ENCODE assay signal across 8 mouse cellular contexts in the genomic region with DNA sequence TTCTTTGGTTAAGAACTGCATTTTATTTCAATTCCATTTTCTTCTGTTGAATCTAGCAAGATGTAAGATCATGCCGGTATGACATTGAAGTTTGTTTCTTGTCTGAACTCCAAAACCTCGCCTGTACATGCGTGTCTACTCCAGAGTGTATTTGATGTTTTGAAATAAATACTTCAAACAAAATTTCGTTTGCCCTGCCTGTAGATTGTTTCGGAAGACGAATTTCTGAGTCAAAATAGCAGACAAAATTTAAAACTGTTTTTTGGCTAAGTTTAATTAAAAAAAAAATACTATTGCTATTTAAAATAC. TPM values are rescaled to one million over a fixed set of nuclear protein-coding genes. Genes with fewer than 3 reads are reported as not detected.
DNase-seq lines count a peak whose midpoint lies in the region; ATAC-seq and TF ChIP-seq lines count a peak whose summit lies in the region.

No protein-coding gene starts in this region.

- H3K27ac ChIP-seq in heart, embryonic 12.5 days (ENCODE audit: poor library complexity, severe bottlenecking), result no peak overlapping the region
- H3K27ac ChIP-seq in ES-Bruce4 (ENCODE audit: insufficient read depth, low read length), result peak overlapping the region; percentile 97
- H3K27ac ChIP-seq in forebrain, embryonic 15.5 days (replicated peaks), result 0 out of 2 replicates have a peak overlapping the region, but pooled peaks have one; percentile 14
- peak overlapping the region; percentile 57 for H3K27ac ChIP-seq in liver, embryonic 14.5 days

- H3K9ac ChIP-seq in heart, embryonic 12.5 days, result peak overlapping the region; percentile 48; the same call in 1 of the 2 replicates
- H3K9ac ChIP-seq in ES-Bruce4 (ENCODE audit: low read depth, poor library complexity, severe bottlenecking), result peak overlapping the region; percentile 96
- H3K9ac ChIP-seq in forebrain, embryonic 15.5 days (replicated peaks), result no peak overlapping the region
- peak overlapping the region; percentile 49 for H3K9ac ChIP-seq in liver, embryonic 14.5 days (replicated peaks)

- 0 out of 2 replicates have a peak, but pooled peaks cover 8% of the 10 kb centered on the region for H3K4me1 ChIP-seq in heart, embryonic 12.5 days (replicated peaks)
- H3K4me1 ChIP-seq in ES-Bruce4 (ENCODE audit: control insufficient read depth, insufficient read depth, low read length), result peaks cover 4% of the 10 kb centered on the region
- H3K4me1 ChIP-seq in forebrain, embryonic 15.5 days, result peaks cover 15% of the 10 kb centered on the region
- H3K4me1 ChIP-seq in liver, embryonic 14.5 days (replicated peaks; ENCODE audit: control insufficient read depth in 2 of 2, insufficient read depth in 2 of 2, low read length in 1 of 2), result peaks cover 7 to 19% of the 10 kb centered on the region in 2 experiments

- TF ChIP-seq CTCF in ES-Bruce4 (IDR thresholded peaks at IDR 0.05; ENCODE audit: low read depth, low read length), result no peak
- no peak for TF ChIP-seq CTCF in liver, embryonic 14.5 days (IDR thresholded peaks at IDR 0.05; ENCODE audit: low read depth)

- WGBS in heart, embryonic 12.5 days, result under 1% methylated on average over 6 of the region's 6 CpGs
- WGBS in forebrain, embryonic 15.5 days, result under 1% methylated on average over 6 of the region's 6 CpGs
- 0% methylated on average over 6 of the region's 6 CpGs for WGBS in liver, embryonic 14.5 days (ENCODE audit: insufficient replicate concordance)

- peak overlapping the region; percentile 80 for H3K4me2 ChIP-seq in heart, embryonic 12.5 days
- H3K4me2 ChIP-seq in forebrain, embryonic 15.5 days (replicated peaks), result peak overlapping the region; percentile 73
- H3K4me2 ChIP-seq in liver, embryonic 14.5 days (ENCODE audit: low read depth), result peak overlapping the region; percentile 99

- intact Hi-C loops in heart, postnatal 36 days (cut with DNase I), result loop anchor here (2.0 to 10.0 kb wide), 3 partner anchors 151 to 1573 kb away; a partner anchor contains a TSS

- H3K36me3 ChIP-seq in heart, embryonic 12.5 days, result no peaks in the 10 kb centered on the region
- H3K36me3 ChIP-seq in ES-Bruce4 (ENCODE audit: control insufficient read depth, insufficient read depth, low read length, poor library complexity, severe bottlenecking), result no peaks in the 10 kb centered on the region
- no peaks in the 10 kb centered on the region for H3K36me3 ChIP-seq in forebrain, embryonic 15.5 days
- H3K36me3 ChIP-seq in liver, embryonic 14.5 days (replicated peaks; ENCODE audit: control insufficient read depth, insufficient read depth, low read depth), result no peaks in the 10 kb centered on the region

- H3K4me3 ChIP-seq in heart, embryonic 12.5 days, result peak overlapping the region; percentile 59
- peak overlapping the region; percentile 67 for H3K4me3 ChIP-seq in ES-Bruce4 (ENCODE audit: low read depth, low read length)
- peak overlapping the region; percentile 47 for H3K4me3 ChIP-seq in forebrain, embryonic 15.5 days
- H3K4me3 ChIP-seq in liver, embryonic 14.5 days (ENCODE audit: insufficient read depth in 1 of 2, low read depth in 2 of 2, low read length in 2 of 2), result peak overlapping the region; percentile 60 to 64

- TF ChIP-seq EP300 in ES-Bruce4 (IDR thresholded peaks at IDR 0.05; ENCODE audit: insufficient read depth, low read depth, low read length), result no peak
- no peak for TF ChIP-seq EP300 in liver, embryonic 14.5 days (IDR thresholded peaks at IDR 0.05; ENCODE audit: low read depth)

- no peak for DNase-seq in heart, postnatal 36 days
- DNase-seq in liver, embryonic 14.5 days (ENCODE audit: low read depth in 3 of 3, low spot score in 3 of 3), result no peak
- DNase-seq in adrenal gland, postnatal 25 days, result no peak
- no peak for DNase-seq in layer of hippocampus, adult 9-10 months (ENCODE audit: low spot score)
- no peak for DNase-seq in yolk sac, embryonic 10.5 days (ENCODE audit: low spot score)

- H3K9me3 ChIP-seq in heart, embryonic 12.5 days (replicated peaks), result no peaks in the 10 kb centered on the region
- H3K9me3 ChIP-seq in ES-Bruce4 (replicated peaks; ENCODE audit: control insufficient read depth, insufficient read depth, low read length, poor library complexity, severe bottlenecking), result no peaks in the 10 kb centered on the region
- H3K9me3 ChIP-seq in forebrain, embryonic 15.5 days, result no peaks in the 10 kb centered on the region
- no peaks in the 10 kb centered on the region for H3K9me3 ChIP-seq in liver, embryonic 14.5 days (ENCODE audit: control insufficient read depth, low read length)

- no peak for ATAC-seq in heart, embryonic 12.5 days (ENCODE audit: insufficient number of reproducible peaks, low FRiP score)
- no peak for ATAC-seq in forebrain, embryonic 15.5 days (replicated peaks)
- ATAC-seq in liver, embryonic 14.5 days (ENCODE audit: insufficient read depth), result no peak

- no peaks in the 10 kb centered on the region for H3K27me3 ChIP-seq in heart, embryonic 12.5 days (replicated peaks)
- no peaks in the 10 kb centered on the region for H3K27me3 ChIP-seq in ES-Bruce4 (ENCODE audit: control insufficient read depth, insufficient read depth, low read length, poor library complexity, severe bottlenecking)
- H3K27me3 ChIP-seq in forebrain, embryonic 15.5 days, result no peaks in the 10 kb centered on the region
- no peaks in the 10 kb centered on the region for H3K27me3 ChIP-seq in liver, embryonic 14.5 days (ENCODE audit: control insufficient read depth, insufficient read depth, low read length)

- TF ChIP-seq POLR2A in ES-Bruce4 (IDR thresholded peaks at IDR 0.05; ENCODE audit: insufficient read depth, low read length), result no peak

RNA-seq across cellular contexts. Expression of a gene that starts 12.6 kb away (rescaled TPM):
- 4.4 and 5.2 TPM in 2 replicates for polyA plus RNA-seq in heart, embryonic 12.5 days (2016; fragmentation: Nextera tagmentation; extraction: Ambion mirVana)
- 100 to 1,000 TPM; 268 to 283 TPM for total RNA-seq in heart, postnatal 36 days (2021)
- polyA plus RNA-seq in ES-Bruce4 (2011; ENCODE audit: insufficient read depth, insufficient read length, low read depth, missing spikeins), result 16.9 and 19.1 TPM in 2 replicates
- polyA plus RNA-seq in forebrain, embryonic 15.5 days (2015; fragmentation: Nextera tagmentation; extraction: Ambion mirVana), result 4.9 and 6.0 TPM in 2 replicates
- 8.6 and 24.1 TPM in 2 replicates for polyA plus RNA-seq in liver, embryonic 14.5 days (2012; rRNA removed)
- 5.3 and 6.1 TPM in 2 replicates for polyA plus RNA-seq in liver, embryonic 14.5 days (2014; fragmentation: Nextera tagmentation; extraction: Ambion mirVana)
- 474 and 516 TPM in 2 replicates for total RNA-seq in adrenal gland, postnatal 25 days (2021)

RNA-seq across cellular contexts. Expression of a gene that starts 15.5 kb away (rescaled TPM):
- polyA plus RNA-seq in heart, embryonic 12.5 days (2016; fragmentation: Nextera tagmentation; extraction: Ambion mirVana), result 2.7 and 7.0 TPM in 2 replicates
- 10 to 100 TPM; 14.1 to 19.0 TPM for total RNA-seq in heart, postnatal 36 days (2021)
- polyA plus RNA-seq in ES-Bruce4 (2011; ENCODE audit: insufficient read depth, insufficient read length, low read depth, missing spikeins), result 68.8 and 97.9 TPM in 2 replicates
- 2.8 and 6.7 TPM in 2 replicates for polyA plus RNA-seq in forebrain, embryonic 15.5 days (2015; fragmentation: Nextera tagmentation; extraction: Ambion mirVana)
- polyA plus RNA-seq in liver, embryonic 14.5 days (2012; rRNA removed), result 375 and 609 TPM in 2 replicates
- 14.2 and 17.4 TPM in 2 replicates for polyA plus RNA-seq in liver, embryonic 14.5 days (2014; fragmentation: Nextera tagmentation; extraction: Ambion mirVana)
- 63.3 and 106 TPM in 2 replicates for total RNA-seq in adrenal gland, postnatal 25 days (2021)

RNA-seq across cellular contexts. Expression of a gene that starts 17.0 kb away (rescaled TPM):
- polyA plus RNA-seq in heart, embryonic 12.5 days (2016; fragmentation: Nextera tagmentation; extraction: Ambion mirVana), result 3.9 and 4.0 TPM in 2 replicates
- 1 to 10 TPM; 2.5 to 4.1 TPM for total RNA-seq in heart, postnatal 36 days (2021)
- 8.9 and 16.9 TPM in 2 replicates for polyA plus RNA-seq in ES-Bruce4 (2011; ENCODE audit: insufficient read depth, insufficient read length, low read depth, missing spikeins)
- polyA plus RNA-seq in forebrain, embryonic 15.5 days (2015; fragmentation: Nextera tagmentation; extraction: Ambion mirVana), result 2.7 and 3.4 TPM in 2 replicates
- polyA plus RNA-seq in liver, embryonic 14.5 days (2012; rRNA removed), result 48.1 and 52.5 TPM in 2 replicates
- 8.6 and 9.6 TPM in 2 replicates for polyA plus RNA-seq in liver, embryonic 14.5 days (2014; fragmentation: Nextera tagmentation; extraction: Ambion mirVana)
- 24.0 and 39.4 TPM in 2 replicates for total RNA-seq in adrenal gland, postnatal 25 days (2021)

RNA-seq across cellular contexts. Expression of a gene that starts 24.9 kb away (rescaled TPM):
- polyA plus RNA-seq in heart, embryonic 12.5 days (2016; fragmentation: Nextera tagmentation; extraction: Ambion mirVana), result 0.26 and 0.28 TPM in 2 replicates
- total RNA-seq in heart, postnatal 36 days (2021), result 1 to 10 TPM in 1 of 2 experiments, under 1 TPM in 1; 0.94 to 1.9 TPM
- 3.9 and 4.2 TPM in 2 replicates for polyA plus RNA-seq in ES-Bruce4 (2011; ENCODE audit: insufficient read depth, insufficient read length, low read depth, missing spikeins)
- polyA plus RNA-seq in forebrain, embryonic 15.5 days (2015; fragmentation: Nextera tagmentation; extraction: Ambion mirVana), result 0.37 and 0.59 TPM in 2 replicates
- 6.7 and 8.7 TPM in 2 replicates for polyA plus RNA-seq in liver, embryonic 14.5 days (2012; rRNA removed)
- 1.2 and 1.4 TPM in 2 replicates for polyA plus RNA-seq in liver, embryonic 14.5 days (2014; fragmentation: Nextera tagmentation; extraction: Ambion mirVana)
- 6.6 and 6.8 TPM in 2 replicates for total RNA-seq in adrenal gland, postnatal 25 days (2021)

RNA-seq across cellular contexts. Expression of a gene that starts 25.6 kb away (rescaled TPM):
- polyA plus RNA-seq in heart, embryonic 12.5 days (2016; fragmentation: Nextera tagmentation; extraction: Ambion mirVana), result 0.32 and 0.36 TPM in 2 replicates
- total RNA-seq in heart, postnatal 36 days (2021), result 10 to 100 TPM in 1 of 2 experiments, 1 to 10 TPM in 1; 7.4 to 10.0 TPM
- polyA plus RNA-seq in ES-Bruce4 (2011; ENCODE audit: insufficient read depth, insufficient read length, low read depth, missing spikeins), result 1.5 TPM in 1 of 2 replicates, not detected in the other
- 0.46 and 0.94 TPM in 2 replicates for polyA plus RNA-seq in forebrain, embryonic 15.5 days (2015; fragmentation: Nextera tagmentation; extraction: Ambion mirVana)
- polyA plus RNA-seq in liver, embryonic 14.5 days (2012; rRNA removed), result 5.1 and 13.6 TPM in 2 replicates
- 1.00 and 1.1 TPM in 2 replicates for polyA plus RNA-seq in liver, embryonic 14.5 days (2014; fragmentation: Nextera tagmentation; extraction: Ambion mirVana)
- 33.9 and 36.7 TPM in 2 replicates for total RNA-seq in adrenal gland, postnatal 25 days (2021)
